Mouse (Mus musculus) ES-E14 (cell line): ENCODE results near the gene Gm28305.

Experiments used
- HCFC1 ChIP-seq: IDR thresholded peaks from 2 replicates; pipeline ENCODE4 v1.6.1; 2012; ENCODE audit warnings: low read length, inconsistent platforms, borderline replicate concordance; ENCODE audit not compliant: insufficient read depth
- MAFK ChIP-seq: IDR thresholded peaks from 2 replicates; pipeline ENCODE4 v1.6.1; 2014; ENCODE audit warnings: mild to moderate bottlenecking, low read depth, low read length, inconsistent platforms; ENCODE audit not compliant: insufficient read depth
- ZNF384 ChIP-seq: IDR thresholded peaks from 2 replicates; pipeline ENCODE4 v1.6.1; 2012; ENCODE audit warnings: low read depth, low read length, inconsistent platforms

DNA sequence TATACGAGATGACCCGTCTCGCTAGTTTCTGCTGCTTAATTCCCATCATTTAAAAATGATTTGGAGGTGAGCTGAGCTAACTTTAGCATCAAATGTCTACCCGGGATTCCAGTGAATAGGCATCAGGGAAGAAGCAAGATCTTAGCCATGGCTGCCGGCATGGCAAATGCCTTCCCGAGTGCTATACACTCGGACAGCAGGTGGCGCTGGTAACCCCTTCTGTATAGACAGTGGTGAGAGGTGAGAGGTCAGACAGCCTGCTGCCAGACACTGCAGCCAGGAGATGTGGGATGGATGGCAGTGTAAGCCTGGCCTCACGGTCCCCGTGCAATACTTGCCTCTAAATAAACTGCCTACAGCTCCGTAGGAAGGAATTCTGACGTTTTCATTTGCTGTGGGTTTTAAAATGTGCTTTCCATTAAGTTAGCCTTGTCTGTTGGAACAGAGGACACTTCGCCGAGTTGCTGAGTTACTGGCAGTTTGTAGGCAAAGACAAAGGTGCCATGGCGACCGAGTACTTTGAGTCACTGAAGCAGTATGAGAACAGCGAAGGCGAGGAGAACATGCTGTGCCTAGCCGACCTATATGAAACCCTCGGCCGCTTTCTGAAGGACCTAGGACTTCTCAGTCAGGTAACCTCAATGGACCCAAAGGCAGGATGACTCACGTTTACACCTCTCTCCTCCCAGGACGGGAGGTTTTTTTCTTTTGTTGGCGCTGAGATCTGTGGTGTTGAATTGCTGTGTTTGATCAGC is 5.0 kb upstream of the Gm28305 start:
- TF ChIP-seq HCFC1 = no peak
- no peak for TF ChIP-seq ZNF384
- no peak for TF ChIP-seq MAFK
